Mouse (Mus musculus) left cerebral cortex, adult 2 months (tissue): ENCODE data around the gene Hipk2. TPM values are rescaled to one million over a fixed set of nuclear protein-coding genes. Genes with fewer than 3 reads are reported as not detected.
A peak's percentile ranks its signal among the peaks of the same experiment; 100 is the strongest.

Experiments
- DNase-seq, 2 experiments: peaks; one replicate each; pipeline ENCODE4 v3.0.0; 2021 to 2022; ENCODE audit warnings: low spot score in 2 of 2, mixed read lengths in 1 of 2; ENCODE audit errors: extremely low spot score in 1 of 2
- H3K27ac ChIP-seq: fragments of 200-600 bp; 2 replicates; pipeline ENCODE4 v1.8.1; 2022
- H3K4me3 ChIP-seq: fragments of 200-600 bp; 2 replicates; pipeline ENCODE4 v1.8.1; 2022
- CTCF ChIP-seq: fragments of 200-600 bp; IDR thresholded peaks from 2 replicates; pipeline ENCODE4 v1.8.1; 2022; ENCODE audit warnings: antibody characterized with exemption, mild to moderate bottlenecking, moderate library complexity
- intact Hi-C: fragments of 180-260 bp; cut with DNase I; formaldehyde crosslinking; loops from one replicate; pipeline ENCODE4 v1.15.1; 2025
- long read RNA-seq, 2 experiments: library from polyadenylated mRNA; stranded (forward); transcript quantifications; one replicate each; pipeline ENCODE4 v2.0.0; 2021; ENCODE audit warnings: borderline mapping rate in 2 of 2
- total RNA-seq, 2 experiments: library from RNA; stranded (reverse); gene quantifications; 2 replicates each; pipeline ENCODE4 v1.2.3; 2021

Gene Hipk2
- total RNA-seq: 10 to 100 TPM; 54.7 to 61.3 TPM
- long read RNA-seq, experiment 1, partial matches to known transcripts: 5 of 6 reads
- long read RNA-seq, experiment 1, other reads (novel, unspliced or antisense): 1 of 6 reads
- long read RNA-seq, experiment 2, full-length matches to known transcripts: 2 of 11 reads
- long read RNA-seq, experiment 2, partial matches to known transcripts: 4 of 11 reads
- long read RNA-seq, experiment 2, other reads (novel, unspliced or antisense): 5 of 11 reads

GRCm38 (mm10) chr6:38876071-38876911 is at the start of gene Hipk2:
TSS of gene Hipk2 (minus strand) at chr6:38876165.
- Histone ChIP-seq H3K27ac (peak within 1 kb of the TSS; percentile 93), H3K4me3 (peak within 1 kb of the TSS; percentile 96)
- TF ChIP-seq CTCF: no peak; the same call in 1 of the 2 replicates
- DNase-seq: peak; percentile 65 to 79
- intact Hi-C loops: loop anchor here (1.0 to 10.0 kb wide), 2 partner anchors 35 to 141 kb away; no protein-coding TSS in a partner anchor

- peak; percentile 24 for TF ChIP-seq CTCF
- Histone ChIP-seq H3K27ac (no peak overlapping the region), H3K4me3 (no peak overlapping the region)
- no peak for DNase-seq
- intact Hi-C loops: no loop called here
These were observed 49.8 kb upstream of the Hipk2 start for GRCm38 (mm10) chr6:38925719-38926118.

- no peak for DNase-seq
- no peak for TF ChIP-seq CTCF
- intact Hi-C loops: no loop called here
- H3K27ac ChIP-seq: no peak overlapping the region
- H3K4me3 ChIP-seq: no peak overlapping the region
These were observed 48.2 kb upstream of the Hipk2 start for GRCm38 (mm10) chr6:38923870-38924817.

- Histone ChIP-seq H3K27ac (no peak overlapping the region), H3K4me3 (no peak overlapping the region)
- TF ChIP-seq CTCF: no peak
- DNase-seq: no peak
- intact Hi-C loops: no loop called here
These were observed 47.5 kb upstream of the Hipk2 start for GRCm38 (mm10) chr6:38923450-38923849.

- intact Hi-C loops: no loop called here
- H3K27ac ChIP-seq: no peak overlapping the region
- H3K4me3 ChIP-seq: no peak overlapping the region
- no peak for TF ChIP-seq CTCF
- no peak for DNase-seq
These were observed 46.6 kb upstream of the Hipk2 start for GRCm38 (mm10) chr6:38922517-38922916.

GRCm38 (mm10) chr6:38921810-38922116 is 45.8 kb upstream of the Hipk2 start:
- no peak overlapping the region for H3K4me3 ChIP-seq
- H3K27ac ChIP-seq: no peak overlapping the region
- DNase-seq: no peak
- TF ChIP-seq CTCF: no peak
- intact Hi-C loops: no loop called here

GRCm38 (mm10) chr6:38921095-38921809 is 45.3 kb upstream of the Hipk2 start:
- DNase-seq: no peak
- H3K4me3 ChIP-seq: no peak overlapping the region
- intact Hi-C loops: no loop called here
- no peak overlapping the region for H3K27ac ChIP-seq
- no peak for TF ChIP-seq CTCF

- intact Hi-C loops: no loop called here
- no peak for DNase-seq
These were observed 44.2 kb upstream of the Hipk2 start for GRCm38 (mm10) chr6:38920141-38920540.

GRCm38 (mm10) chr6:38919135-38919740 is 43.3 kb upstream of the Hipk2 start:
- DNase-seq: no peak
- no peak for TF ChIP-seq CTCF
- intact Hi-C loops: no loop called here
- Histone ChIP-seq H3K27ac (no peak overlapping the region), H3K4me3 (no peak overlapping the region)

More at GRCm38 (mm10) chr6:38920141-38920540, 44.2 kb upstream of the Hipk2 start:
- Histone ChIP-seq H3K27ac (no peak overlapping the region), H3K4me3 (no peak overlapping the region)
- TF ChIP-seq CTCF: no peak

- Histone ChIP-seq H3K27ac (no peak overlapping the region), H3K4me3 (no peak overlapping the region)
- intact Hi-C loops: no loop called here
- no peak for DNase-seq
- no peak for TF ChIP-seq CTCF
These were observed 42.8 kb upstream of the Hipk2 start for GRCm38 (mm10) chr6:38918728-38919127.

GRCm38 (mm10) chr6:38917415-38917814 is 41.5 kb upstream of the Hipk2 start:
- Histone ChIP-seq H3K27ac (no peak overlapping the region), H3K4me3 (no peak overlapping the region)
- TF ChIP-seq CTCF: no peak
- DNase-seq: no peak
- intact Hi-C loops: no loop called here
